Mouse (Mus musculus): ENCODE results near the gene Il12rb1.
A peak's percentile ranks its signal among the peaks of the same experiment; 100 is the strongest.
"Not testable (repeated sequence)": the region's sequence is repeated elsewhere in the genome, so short reads cannot be mapped to it uniquely, and the experiment has no call there.

Il12rb1 gene

GRCm38 (mm10) chr8:70800648-70801047 lies 7.6 kb upstream of the Il12rb1 start:
- DNase-seq (ENCODE audit: low spot score in 2 of 2) = peak; percentile 79 to 85

DNA sequence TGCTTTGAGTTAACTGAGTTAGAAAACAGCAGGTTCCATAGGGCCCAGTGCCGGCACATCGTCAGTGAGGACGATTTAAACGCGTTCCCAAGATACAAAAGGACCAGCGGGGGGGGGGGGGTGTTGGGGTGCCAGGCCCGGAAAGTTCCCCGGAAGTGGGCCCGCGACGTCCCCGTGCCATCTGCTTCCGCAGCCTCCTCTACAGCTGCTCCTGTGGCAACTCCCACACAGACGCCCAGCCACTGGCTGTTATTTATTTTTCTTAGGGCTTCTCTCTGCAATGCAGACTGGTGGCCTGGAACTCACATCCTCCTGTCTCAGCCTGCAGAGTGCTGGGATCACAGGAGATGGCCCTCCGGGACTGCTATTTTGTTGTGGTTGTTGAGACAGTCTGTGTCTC lies 7.1 kb upstream of the Il12rb1 start:
- peak; percentile 68 to 81 for DNase-seq (ENCODE audit: low spot score in 2 of 2)

DNA sequence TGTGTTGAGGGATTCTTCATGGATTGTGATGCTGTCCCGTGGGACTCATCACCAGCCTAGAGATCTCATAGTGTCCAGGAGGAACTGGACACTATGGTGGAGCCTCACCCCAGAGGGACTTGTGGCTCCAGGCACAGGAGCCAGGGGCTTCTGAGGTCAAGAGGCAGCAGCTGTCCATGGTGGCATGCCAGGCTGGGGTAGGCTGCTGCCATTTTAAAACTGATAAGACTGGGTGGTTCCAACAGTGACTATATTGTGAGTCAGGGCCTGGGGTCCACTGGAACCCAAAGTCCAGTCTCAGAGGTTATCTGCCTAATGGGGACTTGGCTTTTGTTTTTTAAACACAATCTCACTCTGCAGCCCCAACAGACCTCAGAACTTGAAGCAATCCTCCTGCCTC lies 6.4 kb upstream of the Il12rb1 start:
- DNase-seq (ENCODE audit: low spot score in 2 of 2) = no peak

DNA sequence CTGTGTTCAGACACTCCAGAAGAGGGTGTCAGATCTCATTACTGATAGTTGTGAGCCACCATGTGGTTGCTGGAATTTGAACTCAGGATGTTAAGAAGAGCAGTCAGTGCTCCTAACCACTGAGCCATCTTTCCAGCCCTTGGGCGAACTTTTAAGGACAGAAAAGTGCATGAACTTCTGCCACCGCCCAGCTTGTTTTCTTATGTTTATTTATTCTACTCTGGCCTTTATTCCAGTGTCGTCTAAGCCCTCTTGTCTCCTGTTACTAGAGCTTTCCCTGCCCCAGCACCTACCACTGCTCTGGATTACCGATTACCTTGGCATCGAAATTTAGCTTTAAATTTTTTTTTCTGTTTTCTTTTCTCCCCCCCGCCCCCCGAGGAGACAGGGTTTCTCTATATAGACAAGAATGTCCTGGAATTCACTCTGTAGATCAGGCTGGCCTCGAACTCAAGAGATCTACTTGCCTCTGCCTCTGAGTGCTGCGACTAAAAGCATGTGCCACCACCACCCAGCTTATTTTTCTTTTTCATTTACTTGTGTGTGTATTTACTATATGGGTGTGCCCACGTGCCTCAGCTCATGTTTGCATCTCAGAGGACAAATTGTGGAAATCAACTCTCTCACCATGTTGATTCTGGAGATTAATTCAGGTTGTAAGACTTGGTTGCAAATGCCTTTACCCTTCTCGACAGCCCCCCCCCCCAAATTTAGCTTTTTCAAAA lies 5.3 kb upstream of the Il12rb1 start:
- DNase-seq (ENCODE audit: low spot score in 2 of 2) = no peak

- DNase-seq (ENCODE audit: low spot score in 2 of 2) = peak; percentile 63 to 76
Observed at GRCm38 (mm10) chr8:70803761-70804480, 4.3 kb upstream of the Il12rb1 start.

GRCm38 (mm10) chr8:70804481-70805206 lies 3.6 kb upstream of the Il12rb1 start, which contains the start of gene Mast3:
Gene Mast3 (minus strand): TSS chr8:70805054.
- DNase-seq (ENCODE audit: low spot score in 2 of 2) = peak; percentile 89 to 91

GRCm38 (mm10) chr8:70806541-70806940 lies 1.7 kb upstream of the Il12rb1 start:
- DNase-seq (ENCODE audit: low spot score in 2 of 2) = peak in 1 of 2 experiments; percentile 66

GRCm38 (mm10) chr8:70807304-70807703 lies 945 bp upstream of the Il12rb1 start:
- DNase-seq (ENCODE audit: low spot score in 2 of 2) = no peak

GRCm38 (mm10) chr8:70808955-70809701 lies 879 bp downstream of the Il12rb1 start:
- no peak for DNase-seq (ENCODE audit: low spot score in 2 of 2)

DNA sequence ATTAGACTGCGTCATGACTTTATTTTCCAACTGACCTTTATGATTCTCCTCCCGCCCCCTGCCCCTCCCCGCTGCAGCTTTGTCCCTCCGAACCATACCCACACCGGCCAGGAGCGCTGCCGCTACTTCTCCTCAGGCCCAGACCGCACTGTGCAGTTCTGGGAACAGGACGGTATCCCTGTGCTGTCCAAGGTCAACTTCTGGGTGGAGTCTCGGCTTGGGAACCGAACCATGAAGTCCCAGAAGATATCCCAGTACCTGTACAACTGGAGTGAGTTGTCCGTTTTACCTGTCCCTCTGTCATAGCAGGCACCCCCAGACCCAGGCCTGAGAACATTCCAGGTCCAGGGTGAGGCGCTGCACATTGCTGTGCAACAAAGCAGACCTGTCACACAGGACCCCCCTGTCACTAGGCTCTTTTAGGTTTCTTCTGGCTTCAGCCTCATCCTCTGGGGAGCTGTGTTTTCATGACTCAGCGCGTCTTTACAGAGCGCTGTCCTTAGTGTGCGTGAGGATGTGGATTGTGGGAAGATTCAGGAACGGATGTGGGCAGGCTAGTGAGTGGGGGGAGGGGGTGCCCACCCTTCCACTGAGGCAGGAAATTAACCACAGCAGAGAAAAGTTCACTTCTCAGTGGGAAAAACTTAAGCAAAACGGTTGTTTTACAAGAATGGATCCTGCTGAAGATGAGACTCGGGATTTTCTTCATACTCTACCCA lies 2.9 kb downstream of the Il12rb1 start:
- no peak for DNase-seq (ENCODE audit: low spot score in 2 of 2)

DNA sequence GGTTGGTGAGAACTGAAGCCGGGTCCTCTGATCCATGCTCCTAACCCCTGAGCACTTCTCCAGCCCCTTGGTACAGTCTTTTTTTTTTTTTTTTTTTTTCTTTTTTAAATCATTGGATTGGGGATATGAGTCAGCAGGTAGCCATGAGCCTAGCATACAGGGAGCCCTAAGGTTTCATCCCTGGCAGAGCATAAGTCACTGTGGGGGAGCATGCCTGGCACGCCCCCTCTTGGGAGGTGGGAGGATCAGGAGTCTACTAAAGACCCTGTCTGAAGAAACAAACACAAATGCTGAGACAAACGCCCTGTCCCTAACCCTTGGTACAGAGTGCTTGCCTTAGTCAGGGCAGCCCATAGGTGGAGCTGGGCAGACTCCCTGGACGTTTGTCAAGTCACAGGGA lies 3.8 kb downstream of the Il12rb1 start:
- no peak for DNase-seq (ENCODE audit: low spot score in 2 of 2)

DNA sequence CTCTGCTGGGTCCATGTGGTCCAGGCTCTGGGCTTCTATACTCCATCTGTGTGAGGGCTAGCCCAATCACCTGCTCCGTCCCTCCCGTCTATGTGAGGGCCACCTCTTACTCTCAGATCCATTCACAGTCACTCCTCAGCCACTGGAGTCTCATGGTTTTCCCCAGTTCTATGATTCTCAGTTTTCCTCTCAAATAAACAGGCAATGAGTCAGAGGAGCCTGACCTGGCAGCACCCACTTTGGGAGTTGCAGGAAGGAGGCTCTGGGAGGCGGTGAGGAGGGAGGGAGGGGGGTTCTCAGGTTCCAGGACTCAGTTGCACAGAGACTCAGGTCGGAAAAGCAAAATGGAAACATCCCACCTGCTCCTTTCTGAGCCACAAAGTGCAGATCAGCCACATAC lies 4.6 kb downstream of the Il12rb1 start:
- DNase-seq (ENCODE audit: low spot score in 2 of 2) = no peak

GRCm38 (mm10) chr8:70816679-70817078 lies 8.4 kb downstream of the Il12rb1 start:
- DNase-seq (ENCODE audit: low spot score in 2 of 2) = peak in 1 of 2 experiments; percentile 44

DNA sequence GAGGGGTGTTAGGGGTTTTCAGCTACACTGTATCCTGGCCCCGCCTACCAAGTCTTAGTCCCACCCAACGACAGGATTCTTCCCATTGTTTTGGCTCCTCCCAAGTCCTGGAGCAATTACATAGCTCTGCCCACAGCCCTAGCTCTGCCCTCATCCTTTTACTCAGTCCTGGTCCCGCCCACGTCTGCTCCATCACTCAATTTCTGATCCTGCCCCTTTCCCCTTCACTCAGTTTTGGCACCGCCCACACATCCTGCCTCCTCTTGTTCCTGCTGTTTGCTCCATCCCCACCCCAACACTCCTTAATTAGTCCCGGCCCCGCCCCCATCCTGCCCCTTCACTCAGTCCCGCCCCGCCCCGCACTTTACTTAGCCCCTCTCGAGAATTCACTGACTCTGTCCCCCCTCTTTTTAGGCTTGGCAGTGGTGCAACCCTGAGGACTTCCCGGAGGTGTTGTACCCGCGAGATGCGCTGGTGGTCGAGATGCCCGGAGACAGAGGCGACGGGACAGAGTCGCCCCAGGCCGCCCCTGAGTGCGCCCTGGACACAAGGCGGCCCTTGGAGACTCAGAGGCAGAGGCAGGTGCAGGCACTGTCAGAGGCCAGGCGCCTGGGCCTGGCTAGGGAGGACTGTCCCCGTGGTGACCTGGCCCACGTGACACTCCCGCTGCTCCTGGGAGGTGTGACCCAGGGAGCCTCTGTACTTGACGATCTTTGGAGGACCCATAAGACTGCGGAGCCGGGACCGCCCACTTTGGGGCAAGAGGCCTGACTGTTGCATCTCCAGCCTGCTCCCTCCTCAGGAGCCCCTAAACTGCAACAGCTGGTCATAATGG lies 12.1 kb downstream of the Il12rb1 start:
- DNase-seq (ENCODE audit: low spot score in 2 of 2) = peak in 1 of 2 experiments; percentile 58

DNA sequence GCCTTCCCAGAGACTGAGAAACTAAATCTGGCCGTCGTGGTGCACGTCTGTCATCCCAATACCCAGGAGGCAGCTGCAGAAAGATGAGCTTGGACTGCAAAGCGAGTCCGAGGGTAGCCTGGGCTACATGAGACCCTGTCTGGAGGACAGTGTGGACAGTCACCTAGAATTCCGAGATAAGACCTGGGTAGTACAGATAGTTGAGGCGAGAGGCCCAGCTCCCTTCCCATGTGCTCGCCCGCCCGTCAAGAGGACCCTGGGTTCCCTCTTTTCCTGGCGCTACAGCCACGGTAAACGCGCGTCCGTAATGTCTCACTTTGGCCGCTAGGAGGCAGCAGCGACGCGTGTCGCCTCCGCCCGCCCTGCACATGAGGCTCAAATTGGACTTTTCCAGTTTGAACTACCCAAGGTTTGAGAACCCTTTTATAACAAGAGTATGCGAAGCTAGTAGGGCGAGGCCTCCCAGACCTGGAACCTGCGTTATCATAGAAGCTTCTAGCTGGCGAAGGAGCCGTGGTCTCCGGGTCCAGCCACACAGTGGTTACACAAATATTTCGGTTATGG lies 13.2 kb downstream of the Il12rb1 start:
- peak; percentile 50 to 67 for DNase-seq (ENCODE audit: low spot score in 2 of 2)

- peak in 1 of 2 experiments; percentile 50 for DNase-seq (ENCODE audit: low spot score in 2 of 2)
Observed at GRCm38 (mm10) chr8:70821992-70822391, 13.7 kb downstream of the Il12rb1 start.

GRCm38 (mm10) chr8:70822594-70822993 lies 14.3 kb downstream of the Il12rb1 start:
- DNase-seq (ENCODE audit: low spot score in 2 of 2) = not testable (repeated sequence)

- no peak for DNase-seq (ENCODE audit: low spot score in 2 of 2)
Observed at GRCm38 (mm10) chr8:70823802-70824201, 15.6 kb downstream of the Il12rb1 start.

- DNase-seq (ENCODE audit: low spot score in 2 of 2) = no peak
Observed at GRCm38 (mm10) chr8:70825816-70826215, 17.6 kb downstream of the Il12rb1 start.

- no peak for DNase-seq (ENCODE audit: low spot score in 2 of 2)
Observed at GRCm38 (mm10) chr8:70827010-70827409, 18.8 kb downstream of the Il12rb1 start.
